28 mouse cellular contexts compared by ENCODE assay signal in genomic region chr11:62678778-62679354, GRCm38 (mm10). TPM values are rescaled to one million over a fixed set of nuclear protein-coding genes. Genes with fewer than 3 reads are reported as not detected.
DNase-seq lines count a peak whose midpoint lies in the region; ATAC-seq lines count a peak whose summit lies in the region.
"Had no signal": no experiment of that assay in that cellular context is flagged by ENCODE, and none has a peak within 500 bp of the region (broad histone marks: within the 10 kb centered on the region; RNA-seq: fewer than 3 reads in every experiment).

No protein-coding gene starts in this region.

- no peaks in the 10 kb centered on the region for H3K36me3 ChIP-seq in heart, embryonic 13.5 days
- H3K36me3 ChIP-seq: embryonic facial prominence, embryonic 13.5 days; forebrain, embryonic 10.5 days; forebrain, embryonic 15.5 days; limb, embryonic 10.5 days; limb, embryonic 15.5 days; neural tube, embryonic 15.5 days had no signal

- H3K4me2 ChIP-seq in heart, embryonic 13.5 days = no peak overlapping the region
- H3K4me2 ChIP-seq: embryonic facial prominence, embryonic 13.5 days; forebrain, embryonic 15.5 days; limb, embryonic 15.5 days; lung, embryonic 14.5 days; neural tube, embryonic 15.5 days had no signal

- DNase-seq in heart, postnatal 10 days = no peak
- peak; percentile 11 for DNase-seq in thymus, postnatal 14 days
- no peak for DNase-seq in thymus, postnatal 0 days (ENCODE audit: low spot score)
- DNase-seq in induced T-regulatory cell, adult 2 months (ENCODE audit: low read depth) = peak; percentile 41
- DNase-seq in frontal cortex, postnatal 36 days (ENCODE audit: low spot score in 2 of 2) = no peak
- no peak for DNase-seq in cerebellum, postnatal 4 days (ENCODE audit: low spot score in 2 of 2)
- DNase-seq: adrenal gland, postnatal 25 days; cerebellum, adult 11-12 months; cerebellum, adult 9-11 months; gastrocnemius, adult 2 months; gastrocnemius, postnatal 36 days; heart, adult 2 months; kidney, adult 9 months; kidney, postnatal 10 days; lung, embryonic 14.5 days; lung, postnatal 14 days; retina, postnatal 1 day; right cerebral cortex, postnatal 14 days had no signal

- peaks cover 4% of the 10 kb centered on the region; the same call in 1 of the 2 replicates for H3K4me1 ChIP-seq in heart, embryonic 13.5 days

- H3K9me3 ChIP-seq in heart, embryonic 13.5 days = no peaks in the 10 kb centered on the region
- H3K9me3 ChIP-seq: embryonic facial prominence, embryonic 13.5 days; forebrain, embryonic 10.5 days; forebrain, embryonic 15.5 days; limb, embryonic 10.5 days; limb, embryonic 15.5 days; neural tube, embryonic 15.5 days had no signal

- H3K4me3 ChIP-seq in heart, embryonic 13.5 days = no peak overlapping the region
- H3K4me3 ChIP-seq: embryonic facial prominence, embryonic 13.5 days; forebrain, embryonic 10.5 days; forebrain, embryonic 15.5 days; gastrocnemius, adult 2 months; heart, adult 2 months; limb, embryonic 10.5 days; limb, embryonic 15.5 days; neural tube, embryonic 15.5 days had no signal

- WGBS in heart, embryonic 13.5 days = 76% methylated on average over 7 of the region's 7 CpGs

- 0 out of 2 replicates have a peak overlapping the region, but pooled peaks have one; percentile 14 for H3K9ac ChIP-seq in heart, embryonic 13.5 days
- H3K9ac ChIP-seq: embryonic facial prominence, embryonic 13.5 days; forebrain, embryonic 15.5 days; limb, embryonic 15.5 days; lung, embryonic 14.5 days; neural tube, embryonic 15.5 days had no signal

- intact Hi-C loops in heart, postnatal 10 days (cut with DNase I) = loop anchor here (10.0 kb wide), 1 partner anchor 284 kb away; no protein-coding TSS in a partner anchor

- ATAC-seq in heart, embryonic 13.5 days (ENCODE audit: extremely low read depth, insufficient number of reproducible peaks, low FRiP score, low TSS enrichment) = no peak
- ATAC-seq: forebrain, embryonic 15.5 days; hindbrain, embryonic 16.5 days; intestine, embryonic 16.5 days; midbrain, embryonic 16.5 days had no signal

- H3K27me3 ChIP-seq in heart, embryonic 13.5 days (replicated peaks) = no peaks in the 10 kb centered on the region
- H3K27me3 ChIP-seq: embryonic facial prominence, embryonic 13.5 days; forebrain, embryonic 15.5 days; limb, embryonic 15.5 days; neural tube, embryonic 15.5 days had no signal

- no peak overlapping the region for H3K27ac ChIP-seq in heart, embryonic 13.5 days (replicated peaks)
- H3K27ac ChIP-seq: embryonic facial prominence, embryonic 13.5 days; forebrain, embryonic 10.5 days; forebrain, embryonic 15.5 days; gastrocnemius, adult 2 months; heart, adult 2 months; limb, embryonic 10.5 days; limb, embryonic 15.5 days; neural tube, embryonic 15.5 days had no signal

RNA-seq across cellular contexts. Expression of gene Mmgt2, which starts 30.4 kb away (rescaled TPM):
- 42.8 and 53.9 TPM in 2 replicates for polyA plus RNA-seq in heart, embryonic 13.5 days (2015; fragmentation: Nextera tagmentation; extraction: Ambion mirVana)
- total RNA-seq in heart, postnatal 10 days (2021) = 10 to 100 TPM; 10.8 to 15.8 TPM
- polyA plus RNA-seq in thymus, postnatal 0 days (2015; fragmentation: Nextera tagmentation; extraction: Ambion mirVana) = 54.3 and 63.7 TPM in 2 replicates

RNA-seq across cellular contexts. Expression of gene Lrrc75a, which starts 30.5 kb away (rescaled TPM):
- 14.3 and 17.0 TPM in 2 replicates for polyA plus RNA-seq in heart, embryonic 13.5 days (2015; fragmentation: Nextera tagmentation; extraction: Ambion mirVana)
- total RNA-seq in heart, postnatal 10 days (2021) = 10 to 100 TPM; 12.0 to 12.3 TPM
- polyA plus RNA-seq in thymus, postnatal 0 days (2015; fragmentation: Nextera tagmentation; extraction: Ambion mirVana) = 2.2 and 3.4 TPM in 2 replicates

RNA-seq across cellular contexts. Expression of gene Zfp287, which starts 52.8 kb away (rescaled TPM):
- polyA plus RNA-seq in heart, embryonic 13.5 days (2015; fragmentation: Nextera tagmentation; extraction: Ambion mirVana) = 3.6 and 3.8 TPM in 2 replicates
- total RNA-seq in heart, postnatal 10 days (2021) = 1 to 10 TPM; 3.4 to 4.6 TPM
- polyA plus RNA-seq in thymus, postnatal 0 days (2015; fragmentation: Nextera tagmentation; extraction: Ambion mirVana) = 3.0 and 3.2 TPM in 2 replicates

Comparison
In these comparisons a context has a peak if more than half of its experiments do, and no peak if none do; other contexts are left out.
1. DNase-seq: peak in thymus, postnatal 14 days (single experiment) and induced T-regulatory cell, adult 2 months (single experiment); none in heart, postnatal 10 days (0 of 2), thymus, postnatal 0 days (single experiment), frontal cortex, postnatal 36 days (0 of 2) and cerebellum, postnatal 4 days (0 of 2).